Mouse (Mus musculus): ENCODE data around the gene Tle4. TPM values are rescaled to one million over a fixed set of nuclear protein-coding genes. Genes with fewer than 3 reads are reported as not detected.
A peak's percentile ranks its signal among the peaks of the same experiment; 100 is the strongest.

Tle4 gene
- total and polyA plus RNA-seq, 2 experiments from 2014 or later = 22.9 to 82.7 TPM

- Histone ChIP-seq H3K27me3 (ENCODE audit: insufficient read depth, low read length) (no peaks in the 10 kb centered on the region), H3K4me2 (ENCODE audit: low read depth) (no peak overlapping the region), H3K4me3 (ENCODE audit: low read depth, low read length) (no peak overlapping the region), H3K27ac (ENCODE audit: low read depth, low read length) (no peak overlapping the region), H3K4me1 (ENCODE audit: insufficient read depth) (0 out of 2 replicates have a peak, but pooled peaks cover under 1% of the 10 kb centered on the region), H3K9me3 (ENCODE audit: low read length) (no peaks in the 10 kb centered on the region), H3K9ac (no peak overlapping the region), H3K36me3 (ENCODE audit: insufficient read depth) (no peaks in the 10 kb centered on the region)
- ATAC-seq (peak; percentile 42), DNase-seq (no peak)
- 70% methylated on average over 9 of the region's 9 CpGs for WGBS
- no peak for TF ChIP-seq CTCF (IDR thresholded peaks at IDR 0.05; ENCODE audit: low read depth)
Observed at GRCm38 (mm10) chr19:14487180-14487579, 110.7 kb downstream of the Tle4 start.

- DNase-seq = no peak
- Histone ChIP-seq H3K9me3 (ENCODE audit: low read length) (no peaks in the 10 kb centered on the region), H3K4me3 (ENCODE audit: low read depth, low read length) (no peak overlapping the region), H3K9ac (no peak overlapping the region), H3K27me3 (ENCODE audit: insufficient read depth, low read length) (no peaks in the 10 kb centered on the region), H3K36me3 (ENCODE audit: insufficient read depth) (no peaks in the 10 kb centered on the region), H3K27ac (ENCODE audit: low read depth, low read length) (no peak overlapping the region), H3K4me1 (ENCODE audit: insufficient read depth) (peaks cover 9% of the 10 kb centered on the region; the same call in 1 of the 2 replicates), H3K4me2 (ENCODE audit: low read depth) (no peak overlapping the region)
- 57% methylated on average over 3 of the region's 3 CpGs for WGBS
- peak; percentile 58 for ATAC-seq
- TF ChIP-seq CTCF (IDR thresholded peaks at IDR 0.05; ENCODE audit: low read depth) = no peak
Observed at GRCm38 (mm10) chr19:14485176-14485575, 112.7 kb downstream of the Tle4 start.

GRCm38 (mm10) chr19:14482562-14483138, 115.2 kb downstream of the Tle4 start:
- Histone ChIP-seq H3K27me3 (ENCODE audit: insufficient read depth, low read length) (no peaks in the 10 kb centered on the region), H3K36me3 (ENCODE audit: insufficient read depth) (no peaks in the 10 kb centered on the region)
- 53% methylated on average over 5 of the region's 5 CpGs for WGBS

GRCm38 (mm10) chr19:14481796-14482561, 115.9 kb downstream of the Tle4 start:
- no peak for DNase-seq
- no peak for TF ChIP-seq CTCF (IDR thresholded peaks at IDR 0.05; ENCODE audit: low read depth)
- no peak overlapping the region for H3K4me2 ChIP-seq (ENCODE audit: low read depth)
- no peaks in the 10 kb centered on the region for H3K9me3 ChIP-seq (ENCODE audit: low read length)
- H3K36me3 ChIP-seq (ENCODE audit: insufficient read depth) = no peaks in the 10 kb centered on the region
- H3K27ac ChIP-seq (ENCODE audit: low read depth, low read length) = no peak overlapping the region
- no peaks in the 10 kb centered on the region for H3K27me3 ChIP-seq (ENCODE audit: insufficient read depth, low read length)
- H3K4me1 ChIP-seq (ENCODE audit: insufficient read depth) = peaks cover 9% of the 10 kb centered on the region; the same call in 1 of the 2 replicates
- no peak overlapping the region for H3K9ac ChIP-seq
- no peak overlapping the region for H3K4me3 ChIP-seq (ENCODE audit: low read depth, low read length)
- WGBS = 20% methylated on average over 5 of the region's 5 CpGs
- ATAC-seq = no peak; the same call in 1 of the 2 replicates

More at GRCm38 (mm10) chr19:14482562-14483138, 115.2 kb downstream of the Tle4 start:
- H3K9me3 ChIP-seq (ENCODE audit: low read length) = no peaks in the 10 kb centered on the region
- no peak overlapping the region for H3K4me3 ChIP-seq (ENCODE audit: low read depth, low read length)
- TF ChIP-seq CTCF (IDR thresholded peaks at IDR 0.05; ENCODE audit: low read depth) = no peak
- ATAC-seq (no peak), DNase-seq (no peak)
- H3K4me1 ChIP-seq (ENCODE audit: insufficient read depth) = peaks cover 9% of the 10 kb centered on the region; the same call in 1 of the 2 replicates
- no peak overlapping the region for H3K9ac ChIP-seq
- no peak overlapping the region for H3K27ac ChIP-seq (ENCODE audit: low read depth, low read length)
- H3K4me2 ChIP-seq (ENCODE audit: low read depth) = no peak overlapping the region

GRCm38 (mm10) chr19:14479711-14480110, 118.1 kb downstream of the Tle4 start:
- H3K9ac ChIP-seq = no peak overlapping the region
- H3K27me3 ChIP-seq (ENCODE audit: insufficient read depth, low read length) = no peaks in the 10 kb centered on the region
- DNase-seq (no peak), ATAC-seq (no peak)
- H3K4me2 ChIP-seq (ENCODE audit: low read depth) = no peak overlapping the region
- no peak for TF ChIP-seq CTCF (IDR thresholded peaks at IDR 0.05; ENCODE audit: low read depth)
- no peaks in the 10 kb centered on the region for H3K36me3 ChIP-seq (ENCODE audit: insufficient read depth)
- no peaks in the 10 kb centered on the region for H3K9me3 ChIP-seq (ENCODE audit: low read length)
- no peak overlapping the region for H3K4me3 ChIP-seq (ENCODE audit: low read depth, low read length)
- no peak overlapping the region for H3K27ac ChIP-seq (ENCODE audit: low read depth, low read length)
- peaks cover 9% of the 10 kb centered on the region; the same call in 1 of the 2 replicates for H3K4me1 ChIP-seq (ENCODE audit: insufficient read depth)

GRCm38 (mm10) chr19:14469325-14469724, 128.5 kb downstream of the Tle4 start:
- no peaks in the 10 kb centered on the region for H3K27me3 ChIP-seq (ENCODE audit: insufficient read depth, low read length)
- no peak overlapping the region for H3K9ac ChIP-seq
- WGBS = 88% methylated on average over 8 of the region's 8 CpGs
- ATAC-seq (no peak), DNase-seq (no peak)
- H3K36me3 ChIP-seq (ENCODE audit: insufficient read depth) = peaks cover 5% of the 10 kb centered on the region; the same call in 1 of the 2 replicates
- no peak overlapping the region for H3K4me3 ChIP-seq (ENCODE audit: low read depth, low read length)
- H3K4me1 ChIP-seq (ENCODE audit: insufficient read depth) = no peaks in the 10 kb centered on the region
- H3K4me2 ChIP-seq (ENCODE audit: low read depth) = no peak overlapping the region
- no peak for TF ChIP-seq CTCF (IDR thresholded peaks at IDR 0.05; ENCODE audit: low read depth)
- no peaks in the 10 kb centered on the region for H3K9me3 ChIP-seq (ENCODE audit: low read length)
- H3K27ac ChIP-seq (ENCODE audit: low read depth, low read length) = no peak overlapping the region

- no peaks in the 10 kb centered on the region for H3K9me3 ChIP-seq (ENCODE audit: low read length)
- no peak overlapping the region for H3K27ac ChIP-seq (ENCODE audit: low read depth, low read length)
- no peak for TF ChIP-seq CTCF (IDR thresholded peaks at IDR 0.05; ENCODE audit: low read depth)
- H3K4me3 ChIP-seq (ENCODE audit: low read depth, low read length) = no peak overlapping the region
- 93% methylated on average over 2 of the region's 2 CpGs for WGBS
- no peak for DNase-seq
- no peaks in the 10 kb centered on the region for H3K27me3 ChIP-seq (ENCODE audit: insufficient read depth, low read length)
- H3K36me3 ChIP-seq (ENCODE audit: insufficient read depth) = peaks cover 5% of the 10 kb centered on the region; the same call in 1 of the 2 replicates
- ATAC-seq = no peak
- no peaks in the 10 kb centered on the region for H3K4me1 ChIP-seq (ENCODE audit: insufficient read depth)
- no peak overlapping the region for H3K4me2 ChIP-seq (ENCODE audit: low read depth)
- no peak overlapping the region for H3K9ac ChIP-seq
Observed at GRCm38 (mm10) chr19:14468733-14469132, 129.1 kb downstream of the Tle4 start.

All from forebrain, postnatal 0 days (tissue).